ENCODE assay signal across 8 mouse cellular contexts in the genomic region with DNA sequence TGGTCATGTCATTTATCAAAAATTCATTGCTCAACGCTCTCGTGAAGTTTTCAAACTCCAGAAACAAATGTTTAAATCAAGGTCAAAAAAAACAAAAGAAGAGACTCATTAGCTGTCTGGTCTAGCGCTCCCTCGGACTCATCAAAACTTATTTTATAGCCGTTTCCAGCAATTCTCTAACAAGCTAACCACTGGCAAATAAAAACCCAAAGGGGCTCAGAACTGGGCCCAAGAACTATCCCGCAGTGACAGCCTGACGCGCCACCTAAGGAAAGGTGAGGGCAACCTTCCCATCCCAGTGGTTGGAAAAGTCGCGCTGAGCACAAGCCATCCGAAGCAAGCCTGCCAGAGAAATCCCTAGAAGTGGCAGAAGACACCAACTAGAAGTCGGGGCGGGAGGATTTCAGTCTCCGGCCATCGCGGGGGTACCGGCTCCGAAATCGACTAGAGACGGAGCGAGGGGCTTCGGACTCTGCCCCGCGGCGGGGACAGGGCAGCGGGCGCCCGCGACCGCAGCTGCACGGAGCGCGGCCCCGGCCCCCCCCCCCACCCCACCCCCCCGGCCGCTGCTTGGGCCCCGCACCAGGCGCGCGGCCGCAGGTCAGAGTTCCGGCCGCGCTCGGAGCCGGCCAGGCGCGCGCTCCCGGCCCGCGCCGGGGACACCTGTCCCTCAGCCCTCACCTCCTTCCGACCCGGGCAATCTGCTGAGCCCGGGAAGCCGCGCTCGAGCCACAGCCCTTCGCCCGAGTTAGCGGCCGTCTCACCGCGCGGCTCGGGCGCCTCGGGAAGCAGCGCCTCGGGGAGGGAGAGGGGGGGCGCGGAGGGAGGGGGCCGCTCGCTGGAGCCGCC. TPM values are rescaled to one million over a fixed set of nuclear protein-coding genes. Genes with fewer than 3 reads are reported as not detected.
DNase-seq lines count a peak whose midpoint lies in the region; ATAC-seq and TF ChIP-seq lines count a peak whose summit lies in the region.

No protein-coding gene starts in this region.

- peak overlapping the region; percentile 96 for H3ac ChIP-seq in myocyte (ENCODE audit: control insufficient read depth, insufficient read length)

- H3K79me2 ChIP-seq in myocyte (ENCODE audit: control insufficient read depth, insufficient read depth): peaks cover 51% of the 10 kb centered on the region

- peak overlapping the region; percentile 88 for H3K4me3 ChIP-seq in gastrocnemius, adult 2 months
- peak overlapping the region; percentile 86 for H3K4me3 ChIP-seq in limb, embryonic 15.5 days
- peak overlapping the region; percentile 52 for H3K4me3 ChIP-seq in myocyte

- no peaks in the 10 kb centered on the region for H3K9me3 ChIP-seq in limb, embryonic 15.5 days

- H3K4me2 ChIP-seq in limb, embryonic 15.5 days: peak overlapping the region; percentile 69
- peak overlapping the region; percentile 90 for H3K4me2 ChIP-seq in myocyte (ENCODE audit: low read depth)

- H3K4me1 ChIP-seq in limb, embryonic 15.5 days: peaks cover 11% of the 10 kb centered on the region

- no peak for TF ChIP-seq POLR2A in myocyte (IDR thresholded peaks at IDR 0.05; ENCODE audit: insufficient read length, low read depth)

- no peaks in the 10 kb centered on the region for H3K27me3 ChIP-seq in limb, embryonic 15.5 days
- no peaks in the 10 kb centered on the region for H3K27me3 ChIP-seq in myocyte (ENCODE audit: control insufficient read depth, insufficient read depth, insufficient read length)

- H3K9ac ChIP-seq in limb, embryonic 15.5 days: peak overlapping the region; percentile 88

- DNase-seq in retina, adult 2 months (ENCODE audit: low read depth, low spot score): peak; percentile 43
- no peak for DNase-seq in retina, postnatal 1 day
- peak; percentile 66 for DNase-seq in cerebellum, adult 9-11 months
- peak; percentile 61 for DNase-seq in gastrocnemius, adult 2 months
- DNase-seq in thymus, adult 18-20 months: peak; percentile 21 to 34

- WGBS in limb, embryonic 15.5 days: under 1% methylated on average over 52 of the region's 76 CpGs

- peak; percentile 4 for ATAC-seq in inflammation-experienced regulatory T-cells, adult 6 months
- ATAC-seq in limb, embryonic 15.5 days (ENCODE audit: insufficient number of reproducible peaks, low FRiP score, low TSS enrichment, low read depth): peak; percentile 80

- H3K27ac ChIP-seq in gastrocnemius, adult 2 months: peak overlapping the region; percentile 98
- peak overlapping the region; percentile 90 for H3K27ac ChIP-seq in limb, embryonic 15.5 days

- intact Hi-C loops in gastrocnemius, adult 2 months (cut with DNase I): loop anchor here (5.0 kb wide), 1 partner anchor 44 kb away; no protein-coding TSS in a partner anchor

- TF ChIP-seq CTCF in gastrocnemius, adult 2 months (IDR thresholded peaks at IDR 0.05): no peak

- H3K36me3 ChIP-seq in limb, embryonic 15.5 days: no peaks in the 10 kb centered on the region
- H3K36me3 ChIP-seq in myocyte (ENCODE audit: control insufficient read depth, insufficient read depth): no peaks in the 10 kb centered on the region

TF ChIP-seq in myocyte, 11 proteins besides CTCF, POLR2A, EP300 and RAD21:
- no peak for TF ChIP-seq USF1 (IDR thresholded peaks at IDR 0.05; ENCODE audit: low read depth)
- no peak for TF ChIP-seq POLR2AphosphoS2 (IDR thresholded peaks at IDR 0.05; ENCODE audit: insufficient read length, low read depth)
- TF ChIP-seq TCF12 (IDR thresholded peaks at IDR 0.05; ENCODE audit: insufficient read depth, poor library complexity, severe bottlenecking): no peak
- peak in 2 of 3 experiments; percentile 18 to 51 for TF ChIP-seq MYOD1 (IDR thresholded peaks at IDR 0.05; ENCODE audit: control insufficient read depth in 1 of 3, insufficient read length in 2 of 3, low read depth in 2 of 3)
- TF ChIP-seq REST (IDR thresholded peaks at IDR 0.05; ENCODE audit: insufficient read depth, insufficient read length): no peak
- no peak for TF ChIP-seq SRF (IDR thresholded peaks at IDR 0.05; ENCODE audit: control insufficient read depth, insufficient read length, low read depth)
- TF ChIP-seq CEBPB (IDR thresholded peaks at IDR 0.05; ENCODE audit: insufficient read depth, poor library complexity, severe bottlenecking): no peak
- peak in 1 of 3 experiments; percentile 40 for TF ChIP-seq MYOG (IDR thresholded peaks at IDR 0.05; ENCODE audit: control insufficient read depth in 1 of 3, insufficient read depth in 1 of 3, insufficient read length in 2 of 3, low read depth in 2 of 3)
- TF ChIP-seq MAX (IDR thresholded peaks at IDR 0.05; ENCODE audit: low read depth): no peak
- no peak for TF ChIP-seq TCF3 (IDR thresholded peaks at IDR 0.05; ENCODE audit: insufficient read length, low read depth)
- no peak for TF ChIP-seq E2F4 (IDR thresholded peaks at IDR 0.05; ENCODE audit: insufficient read depth)

RNA-seq across cellular contexts. Expression of gene Adipor2, which starts 29.5 kb away (rescaled TPM):
- total RNA-seq in gastrocnemius, adult 2 months (2021): 10 to 100 TPM; 87.7 to 94.8 TPM
- 1 to 10 TPM; 9.3 to 9.7 (median 9.4) TPM for polyA plus RNA-seq in inflammation-experienced regulatory T-cells, adult 6 months (2017; shearing (Covaris generic))
- polyA plus RNA-seq in limb, embryonic 15.5 days (2015; fragmentation: Nextera tagmentation; extraction: Ambion mirVana): 39.8 and 40.2 TPM in 2 replicates
- polyA plus RNA-seq in myocyte (2012; fragmentation: generic; extraction: Trizol): 47.9 TPM

RNA-seq across cellular contexts. Expression of gene Lrtm2, which starts 57.5 kb away (rescaled TPM):
- under 1 TPM; 0.22 to 0.77 TPM for total RNA-seq in gastrocnemius, adult 2 months (2021)
- under 1 TPM in 2 of 3 experiments, not detected in 1; 0.09 to 0.26 TPM for polyA plus RNA-seq in inflammation-experienced regulatory T-cells, adult 6 months (2017; shearing (Covaris generic))
- 0.10 and 0.17 TPM in 2 replicates for polyA plus RNA-seq in limb, embryonic 15.5 days (2015; fragmentation: Nextera tagmentation; extraction: Ambion mirVana)
- polyA plus RNA-seq in myocyte (2012; fragmentation: generic; extraction: Trizol): 0.06 TPM
